Mouse (Mus musculus): ENCODE results near the gene Pgam1. TPM values are rescaled to one million over a fixed set of nuclear protein-coding genes. Genes with fewer than 3 reads are reported as not detected.
"Not testable (repeated sequence)": the region's sequence is repeated elsewhere in the genome, so short reads cannot be mapped to it uniquely, and the experiment has no call there.

Gene Pgam1
- 266 and 271 TPM in 2 replicates for polyA plus RNA-seq (2012; rRNA removed)

DNA sequence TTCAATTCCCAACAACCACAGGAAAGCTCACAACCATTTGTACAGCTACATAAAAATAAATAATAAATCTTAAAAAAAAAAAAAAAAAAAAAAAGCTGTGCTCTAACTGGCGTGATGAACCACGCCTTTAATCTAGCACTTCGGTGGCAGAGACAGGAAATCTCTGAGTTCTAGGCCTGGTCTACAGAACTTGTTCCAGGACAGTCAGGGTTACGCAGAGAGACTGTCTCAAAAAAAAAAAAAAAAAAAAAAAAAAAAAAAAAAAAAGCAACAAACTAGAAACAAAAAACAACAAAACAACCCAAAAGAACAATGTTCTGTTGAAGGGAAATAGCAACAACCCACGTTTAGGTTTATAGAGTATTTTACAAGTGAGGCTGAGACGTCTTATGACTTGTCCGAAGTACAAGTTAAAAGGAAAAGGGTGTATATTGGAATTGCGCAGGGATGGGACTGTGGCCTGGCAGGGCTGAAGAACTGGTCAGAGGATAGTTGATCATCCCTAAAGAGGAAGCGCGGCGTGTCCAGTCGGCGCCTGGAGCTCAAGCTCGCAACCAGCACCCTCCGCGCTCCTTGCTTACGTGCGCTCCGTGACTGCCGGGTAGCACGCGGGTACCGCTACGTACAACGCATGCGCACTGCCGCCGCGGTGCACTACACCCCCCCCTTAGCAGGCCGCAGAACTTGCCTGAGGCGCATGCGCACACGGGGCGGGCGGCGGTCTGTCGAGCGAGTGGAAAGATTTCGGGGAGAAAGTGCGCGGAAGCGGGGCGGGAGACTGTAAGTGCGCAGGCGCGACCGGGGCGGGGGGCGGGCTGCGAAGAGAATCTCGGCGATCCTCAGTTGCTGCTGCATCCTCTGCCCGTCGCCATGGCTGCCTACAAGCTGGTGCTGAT lies at the start of gene Pgam1:
Gene Pgam1 (plus strand): TSS at position 746 of the 896 bp plus-strand sequence.
- peak; percentile 86 for DNase-seq (ENCODE audit: low spot score)

DNA sequence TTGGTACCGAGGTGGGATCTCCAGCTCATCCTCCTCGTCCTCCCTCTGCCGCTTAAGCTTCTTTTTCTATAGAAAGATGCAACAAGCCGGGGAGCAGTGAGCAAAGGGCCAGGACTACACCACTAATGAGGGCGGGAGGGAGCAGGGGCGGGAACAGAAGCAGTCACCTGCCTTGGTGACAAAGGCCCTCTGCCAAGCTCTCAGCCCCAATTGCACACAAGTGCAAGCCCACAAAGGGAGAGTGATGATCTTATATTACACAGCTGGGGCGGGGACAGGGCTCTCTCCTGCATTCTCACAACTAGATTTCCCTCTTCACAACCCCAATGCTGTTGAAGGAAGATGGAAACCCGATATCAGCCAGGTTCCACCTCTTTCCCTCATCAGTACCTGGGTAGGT lies 45.0 kb upstream of the Pgam1 start:
- DNase-seq (ENCODE audit: low spot score), result no peak

DNA sequence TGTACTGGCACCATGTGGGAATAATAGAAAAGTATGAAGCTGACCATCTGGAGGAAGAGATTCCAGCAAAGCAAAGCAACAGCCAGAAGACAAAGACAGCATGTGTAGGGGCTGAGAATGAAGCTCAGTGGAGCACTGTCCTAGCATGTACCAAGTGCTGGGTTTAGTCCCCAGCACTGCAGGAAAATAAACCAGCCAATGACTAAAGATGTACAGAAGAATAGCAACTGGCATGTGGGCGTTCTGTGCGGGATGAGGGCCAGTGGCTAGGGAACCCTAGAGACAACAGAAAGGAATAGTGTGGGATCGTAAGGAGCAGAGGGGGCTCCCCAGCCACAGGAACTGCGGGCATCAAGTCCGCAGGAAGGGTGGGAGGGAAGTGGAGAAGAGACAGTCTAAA lies 42.4 kb upstream of the Pgam1 start:
- DNase-seq (ENCODE audit: low spot score), result no peak

DNA sequence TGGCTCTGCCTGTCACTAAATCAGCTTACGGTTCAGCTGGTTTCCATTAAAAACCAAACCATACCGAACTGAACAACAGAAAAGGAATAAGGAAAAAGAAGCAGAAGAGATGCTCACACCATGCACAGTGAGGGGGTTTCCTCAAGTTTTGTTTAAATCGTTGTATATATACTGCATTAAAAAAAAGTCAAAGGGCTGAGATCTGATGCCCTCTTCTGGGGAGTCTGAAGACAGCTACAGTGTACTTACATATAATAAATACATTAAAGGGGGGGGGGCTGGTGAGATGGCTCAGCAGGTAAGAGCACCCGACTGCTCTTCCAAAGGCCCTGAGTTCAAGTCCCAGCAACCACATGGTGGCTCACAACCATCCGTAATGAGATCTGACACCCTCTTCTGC lies 41.8 kb upstream of the Pgam1 start:
- not testable (repeated sequence) for DNase-seq (ENCODE audit: low spot score)

DNA sequence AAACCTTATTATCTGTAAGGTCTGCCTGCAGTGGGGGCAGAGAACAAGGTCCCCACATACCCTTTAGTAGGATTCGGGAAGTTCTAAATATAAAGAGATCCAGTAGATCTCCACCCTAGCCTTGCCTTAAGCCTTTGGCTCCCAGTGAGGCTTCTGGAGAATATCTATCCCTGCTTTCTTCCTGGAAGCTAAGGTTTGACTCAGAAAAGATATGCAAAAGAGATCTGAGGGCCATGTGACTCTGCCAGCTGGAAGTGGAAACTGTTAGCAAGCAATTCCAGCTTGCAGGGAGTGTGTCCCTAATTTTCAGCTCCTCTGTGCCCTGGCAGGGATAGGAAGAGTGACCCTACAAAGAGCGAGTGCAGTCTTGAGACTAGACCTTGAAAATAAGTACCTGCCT lies 39.4 kb upstream of the Pgam1 start:
- DNase-seq (ENCODE audit: low spot score), result no peak

DNA sequence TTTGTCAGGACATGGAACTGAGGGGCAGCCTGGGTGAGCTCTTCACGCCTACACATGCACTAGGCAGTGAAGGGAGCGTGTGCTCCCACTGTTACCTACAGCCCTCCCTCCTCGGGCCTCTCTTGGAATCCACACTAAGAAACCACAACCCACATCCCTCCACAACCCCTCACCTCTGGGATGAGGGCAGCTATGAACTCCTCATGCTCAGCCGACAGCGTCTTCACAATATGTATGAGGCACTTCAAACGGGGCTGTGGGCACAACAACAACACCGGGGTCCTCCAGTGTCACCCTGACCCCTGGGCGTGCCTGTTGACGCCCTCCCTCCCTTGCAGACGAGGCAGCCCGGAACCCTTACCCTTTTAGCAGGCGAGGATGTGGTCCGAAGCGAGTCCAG lies 37.4 kb upstream of the Pgam1 start:
- DNase-seq (ENCODE audit: low spot score), result no peak

DNA sequence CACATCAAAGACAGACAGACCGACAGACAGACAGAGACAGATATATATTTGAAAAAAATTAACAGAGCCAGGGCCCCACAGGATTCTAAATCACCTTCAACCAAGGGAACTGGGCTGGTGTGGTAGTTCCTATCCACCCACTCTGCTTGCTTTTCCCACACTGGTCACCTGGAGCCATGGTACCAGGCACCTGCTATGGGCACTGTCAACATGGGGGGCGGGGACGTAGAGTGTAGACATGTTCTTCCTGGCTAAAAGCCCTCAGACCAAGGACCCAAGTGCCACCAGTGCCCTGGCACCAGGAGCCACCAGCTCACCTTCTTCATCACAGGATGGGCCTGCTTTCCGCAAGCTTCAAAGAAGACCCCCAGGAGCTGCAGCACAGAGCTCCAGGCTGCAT lies 29.9 kb upstream of the Pgam1 start:
- DNase-seq (ENCODE audit: low spot score), result no peak

DNA sequence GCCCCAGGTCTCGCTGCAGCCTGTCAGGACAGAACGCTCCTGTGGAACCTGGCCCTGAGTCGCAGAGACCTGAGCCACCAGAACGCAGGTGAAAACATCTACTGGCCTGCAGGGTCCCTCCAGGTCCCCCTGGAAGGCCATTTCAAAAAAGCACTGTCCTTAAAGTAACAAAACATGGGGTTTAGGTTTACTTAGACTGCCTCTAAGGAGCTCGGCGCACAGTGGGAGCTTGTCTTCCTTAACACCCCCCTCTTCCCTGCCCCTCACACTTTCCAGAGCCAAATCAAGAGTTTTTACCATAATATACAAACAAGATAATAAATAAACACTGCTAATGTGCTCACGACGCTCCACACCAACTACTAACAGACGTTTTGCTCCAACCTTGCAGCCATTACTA lies 27.8 kb upstream of the Pgam1 start:
- DNase-seq (ENCODE audit: low spot score), result no peak

DNA sequence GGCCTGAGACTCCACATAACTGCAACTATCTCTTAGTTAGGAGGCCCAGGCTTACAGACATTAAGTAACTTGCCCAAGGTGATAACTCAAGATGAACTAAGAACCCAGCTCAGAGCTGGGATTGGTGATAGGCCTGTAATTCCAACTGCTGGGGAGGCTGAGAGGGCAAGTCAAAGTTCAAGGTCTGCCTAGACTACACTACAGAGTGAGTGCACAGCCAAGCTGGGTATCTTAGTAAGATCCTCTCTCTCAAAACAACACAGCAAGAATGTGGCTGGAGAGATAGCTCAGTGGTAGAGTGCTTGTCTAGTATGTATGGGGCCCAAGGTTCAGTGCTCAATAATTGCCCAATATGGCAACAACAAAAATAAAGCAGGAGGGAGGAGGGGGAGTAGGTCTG lies 23.5 kb upstream of the Pgam1 start:
- DNase-seq (ENCODE audit: low spot score), result no peak

DNA sequence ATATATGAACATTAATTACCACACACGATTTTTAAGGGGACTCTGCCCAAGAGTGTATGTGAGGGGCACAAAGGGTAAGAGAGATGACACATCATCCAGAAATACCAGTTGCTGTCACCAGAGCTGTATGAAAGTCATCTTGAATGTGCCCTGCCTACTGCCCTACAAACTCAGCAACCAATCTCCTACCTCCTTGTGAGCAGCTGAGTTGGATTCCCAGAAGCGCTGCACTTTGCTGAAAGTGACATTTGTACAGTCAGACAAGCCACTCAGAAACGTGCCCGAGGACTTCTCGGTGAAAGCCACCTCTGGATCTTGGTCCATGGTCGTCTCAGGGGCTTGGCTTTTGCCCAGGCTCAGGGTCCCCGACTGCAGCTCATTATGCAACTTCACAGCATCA lies 16.8 kb upstream of the Pgam1 start:
- no peak for DNase-seq (ENCODE audit: low spot score)

DNA sequence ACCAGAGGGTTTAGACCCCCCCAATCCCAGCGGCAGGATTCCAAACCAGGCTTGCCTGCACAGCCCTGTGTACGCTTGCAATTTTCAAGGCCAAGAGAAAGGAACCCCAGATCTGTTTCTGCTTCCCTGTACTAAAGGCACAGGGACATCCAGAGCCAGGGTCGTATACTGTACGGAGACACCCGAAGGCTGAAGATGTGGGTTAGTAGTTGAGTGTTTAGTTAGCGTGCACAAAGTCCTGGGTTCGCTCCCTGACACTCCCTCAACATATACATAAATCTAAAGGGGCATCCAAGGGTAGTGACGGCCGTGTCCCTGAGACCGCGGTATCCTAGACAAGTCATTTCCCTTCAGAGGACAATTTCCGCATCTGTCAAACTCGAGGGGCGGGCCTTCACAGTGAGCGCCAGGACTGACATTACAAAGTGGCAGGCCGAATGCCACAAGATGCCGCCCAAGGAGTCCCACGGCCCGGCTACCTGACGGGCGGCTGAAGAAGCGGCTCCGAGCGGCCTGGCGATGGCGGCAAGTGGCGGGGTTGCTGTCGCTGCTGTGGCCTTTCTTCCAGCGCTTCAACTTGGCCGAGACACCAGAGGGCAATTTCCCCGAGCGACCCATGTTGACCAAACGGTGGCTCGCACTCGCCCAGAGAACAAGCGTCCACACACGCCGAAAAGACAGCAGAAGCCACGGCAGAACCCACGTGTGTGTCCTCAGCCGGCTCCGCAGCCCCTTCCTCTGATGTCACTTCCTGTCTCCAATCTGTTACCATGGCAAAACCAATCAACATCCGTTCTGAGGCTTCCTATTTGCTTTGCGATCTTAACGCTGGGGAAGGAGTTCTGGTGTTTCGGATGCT lies 16.0 kb upstream of the Pgam1 start, which contains the start of gene Rrp12:
Gene Rrp12 (minus strand): TSS at position 714 of the 859 bp plus-strand sequence.
- peak; percentile 46 for DNase-seq (ENCODE audit: low spot score)

DNA sequence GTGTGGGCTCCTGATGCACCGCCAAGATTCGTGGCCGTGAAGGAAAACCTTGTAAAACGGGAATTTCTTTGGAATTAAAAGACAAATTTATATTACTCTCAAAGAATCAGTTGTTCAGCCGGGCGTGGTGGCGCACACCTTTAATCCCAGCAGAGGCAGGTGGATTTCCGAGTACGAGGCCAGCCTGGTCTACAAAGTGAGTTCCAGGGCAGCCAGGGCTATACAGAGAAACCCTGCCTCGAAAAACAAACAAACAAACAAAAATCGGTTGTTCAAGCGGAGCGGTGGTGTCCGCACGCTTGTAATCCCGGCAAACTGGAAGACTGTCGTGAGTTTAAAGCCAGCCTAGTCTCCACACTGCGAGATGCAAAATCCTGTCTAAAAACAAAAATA lies 15.4 kb upstream of the Pgam1 start:
- DNase-seq (ENCODE audit: low spot score), result no peak

DNA sequence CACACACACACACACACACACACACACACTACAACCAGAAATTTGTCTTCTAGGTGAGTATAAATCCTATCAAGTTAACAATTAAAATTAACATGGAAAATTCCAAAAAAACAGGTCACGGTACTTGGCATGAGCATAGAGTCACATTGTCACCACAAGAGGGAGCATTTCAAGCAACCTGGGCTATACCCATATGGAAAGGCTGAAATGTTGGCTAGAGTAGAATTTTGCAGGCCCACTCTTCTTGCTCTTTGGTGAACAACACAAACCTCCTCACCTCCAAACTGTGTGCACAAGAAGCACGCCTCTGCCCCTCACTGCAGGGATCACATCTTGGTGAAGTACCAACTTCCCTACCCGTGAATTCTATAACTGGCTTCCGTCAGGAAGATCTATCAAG lies 12.9 kb upstream of the Pgam1 start:
- no peak for DNase-seq (ENCODE audit: low spot score)

DNA sequence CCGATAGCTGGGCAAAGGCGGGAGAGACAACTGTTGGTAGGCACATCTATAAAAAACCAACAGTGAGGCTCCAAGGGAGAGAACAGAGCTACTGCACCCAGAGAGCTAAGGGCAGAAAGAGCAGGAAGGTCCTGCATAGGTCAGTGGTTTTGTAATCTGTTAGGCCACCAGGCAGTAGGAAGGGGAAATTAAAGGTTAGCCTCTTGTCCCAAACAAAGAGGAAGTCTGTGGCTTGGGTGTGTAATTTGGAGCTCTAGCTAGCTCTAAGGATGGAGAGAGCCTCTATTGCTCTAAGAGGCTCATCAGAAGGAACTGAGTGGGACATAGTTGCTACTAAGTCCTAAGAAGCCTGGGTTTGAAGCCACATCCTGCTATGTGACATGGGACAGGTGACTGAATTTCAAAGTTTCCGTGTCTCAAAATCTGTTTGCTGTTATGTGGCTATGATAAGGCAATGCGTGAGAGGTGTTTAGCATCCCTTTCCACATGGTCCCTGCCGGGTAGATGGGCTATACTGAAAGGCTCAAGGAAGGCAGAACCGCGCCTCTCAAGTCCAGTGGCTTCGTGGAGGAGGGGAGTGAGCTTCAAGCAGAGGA lies 11.1 kb upstream of the Pgam1 start:
- no peak for DNase-seq (ENCODE audit: low spot score)

DNA sequence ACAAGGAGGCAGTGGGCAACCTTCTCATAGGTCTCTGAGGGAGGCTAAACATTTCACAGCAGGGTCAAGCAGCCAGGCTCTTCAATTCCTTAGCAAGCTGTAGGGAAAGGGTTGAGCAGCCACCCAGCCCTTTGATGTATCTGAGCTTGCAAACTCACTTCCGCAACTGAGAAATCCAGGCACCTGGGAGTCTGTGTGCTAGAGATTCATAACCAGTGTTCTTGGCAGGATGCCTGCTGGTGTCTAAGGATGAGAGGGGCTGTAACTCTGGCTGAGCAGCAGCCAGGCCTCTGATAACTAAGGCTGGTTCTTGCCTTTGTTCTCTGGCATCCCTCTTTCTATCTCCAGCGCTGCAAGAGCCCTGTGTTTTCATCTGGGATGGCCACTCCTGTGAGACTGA lies 10.0 kb upstream of the Pgam1 start:
- no peak for DNase-seq (ENCODE audit: low spot score)

DNA sequence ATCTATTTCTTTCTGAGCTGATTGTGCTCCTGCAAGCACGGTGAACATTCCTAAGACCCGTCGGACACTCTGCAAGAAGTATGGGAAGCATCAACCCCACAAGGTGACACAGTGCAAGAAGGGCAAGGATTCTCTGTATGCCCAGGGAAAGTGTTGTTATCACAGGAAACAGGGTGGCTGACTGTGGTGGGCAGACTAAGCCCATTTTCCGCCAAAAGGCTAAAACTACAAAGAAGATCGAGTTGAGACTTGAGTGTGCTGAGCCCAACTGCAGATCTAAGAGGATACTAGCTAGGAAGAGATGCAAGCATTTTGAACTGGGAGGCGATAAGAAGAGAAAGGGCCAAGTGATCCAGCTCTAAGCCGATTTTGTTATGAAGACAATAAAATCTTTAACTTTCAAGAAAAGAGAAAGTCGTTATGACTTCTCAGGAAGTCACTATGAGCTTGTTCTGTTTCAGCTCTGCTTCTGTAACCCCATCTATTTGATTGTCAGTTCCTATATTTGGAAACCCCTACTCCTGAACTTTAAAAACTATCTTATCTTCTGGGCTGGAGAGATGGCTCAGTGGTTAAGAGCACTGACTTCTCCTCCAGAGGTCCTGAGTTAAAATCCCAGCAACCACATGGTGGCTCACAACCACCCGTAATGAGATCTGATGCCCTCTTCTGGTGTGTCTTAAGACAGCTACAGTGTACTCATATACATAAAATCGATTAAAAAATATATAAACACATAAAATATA lies 8.7 kb upstream of the Pgam1 start:
- no peak for DNase-seq (ENCODE audit: low spot score)

DNA sequence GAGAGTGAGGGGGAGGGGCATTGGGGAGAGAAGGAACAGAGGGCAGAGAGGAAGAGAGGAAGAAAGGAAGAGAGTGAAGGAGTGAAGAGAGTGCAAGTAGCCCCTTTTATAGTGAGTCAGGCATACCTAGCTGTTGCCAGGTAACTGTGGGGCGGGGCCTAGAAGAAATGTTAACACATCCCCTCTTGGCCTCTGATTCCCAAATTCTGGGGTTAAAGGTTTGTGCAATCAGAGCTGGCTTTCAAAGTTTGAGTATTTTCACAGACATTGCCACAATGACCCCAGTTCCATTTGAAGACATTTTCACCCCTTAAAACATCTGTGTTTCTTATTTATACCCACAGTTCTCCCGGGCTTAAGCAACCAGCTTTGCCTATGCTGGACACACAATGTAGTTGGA lies 6.5 kb upstream of the Pgam1 start:
- DNase-seq (ENCODE audit: low spot score), result no peak

DNA sequence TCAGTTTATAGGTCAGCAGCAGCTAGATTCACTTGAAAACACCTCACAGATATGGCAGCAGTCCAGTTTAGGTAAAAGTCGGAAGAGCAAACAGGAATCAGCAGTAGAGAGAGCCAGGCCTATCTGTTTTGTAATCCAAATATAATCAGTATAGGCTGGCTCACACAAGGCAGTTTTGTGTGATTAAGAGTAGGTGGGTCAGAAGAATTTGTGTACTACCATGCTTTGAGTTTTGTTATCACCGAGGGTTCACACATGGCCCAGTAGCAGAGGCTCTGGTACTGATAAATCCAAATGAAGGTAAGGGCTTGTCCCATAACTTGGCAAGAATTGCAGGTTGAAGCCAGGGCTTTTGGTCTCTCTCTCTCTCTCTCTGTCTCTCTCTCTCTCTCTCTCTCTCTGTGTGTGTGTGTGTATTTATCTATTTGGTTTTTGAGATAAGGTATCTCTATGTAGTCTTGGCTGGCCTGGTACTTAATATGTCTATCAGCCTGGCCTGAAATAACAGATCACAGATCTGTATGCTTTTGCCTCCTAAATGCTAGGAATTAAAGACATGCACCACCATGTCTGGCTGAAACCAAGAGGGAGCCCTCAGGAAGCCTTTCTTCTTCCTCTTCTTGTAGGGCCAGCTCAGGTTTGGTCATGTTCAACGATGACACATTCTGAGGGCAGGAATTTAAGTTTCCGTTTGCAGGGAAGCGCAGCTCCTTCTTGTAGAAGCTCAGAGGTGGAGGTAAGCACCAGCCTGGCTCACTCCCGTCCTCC lies 5.2 kb upstream of the Pgam1 start:
- no peak for DNase-seq (ENCODE audit: low spot score)

DNA sequence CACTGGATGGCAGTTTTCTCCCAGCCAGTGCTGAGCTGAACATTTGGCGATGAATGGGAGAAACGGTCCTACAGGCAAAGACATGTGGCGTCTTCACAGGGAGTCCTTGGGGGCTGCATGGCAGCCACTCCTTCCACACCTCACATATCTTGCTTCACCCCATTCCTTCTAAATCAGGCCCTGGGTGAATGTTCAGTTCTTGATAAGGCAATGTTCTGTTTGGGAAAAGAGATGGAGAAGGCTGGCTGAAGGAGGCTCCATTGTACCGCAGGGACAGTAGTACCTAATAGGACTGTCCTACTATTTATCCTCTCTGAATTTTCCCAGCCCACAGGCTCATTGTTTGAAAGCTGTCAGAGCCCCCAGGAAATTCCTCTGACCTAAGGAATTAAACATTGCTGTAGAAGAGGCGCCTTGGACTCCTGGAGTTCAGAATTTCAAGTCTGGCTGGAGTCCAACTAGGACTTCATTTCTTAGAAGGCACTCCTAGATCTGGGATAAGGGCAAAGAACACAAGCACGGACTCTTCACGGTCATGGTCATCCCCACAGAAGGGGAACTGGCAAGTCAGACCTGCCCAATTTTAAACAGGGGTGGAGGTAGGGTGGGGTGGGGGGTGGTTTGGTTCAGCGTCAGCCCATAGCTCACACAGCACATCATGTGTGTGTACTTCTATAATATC lies 4.5 kb upstream of the Pgam1 start:
- no peak for DNase-seq (ENCODE audit: low spot score)

DNA sequence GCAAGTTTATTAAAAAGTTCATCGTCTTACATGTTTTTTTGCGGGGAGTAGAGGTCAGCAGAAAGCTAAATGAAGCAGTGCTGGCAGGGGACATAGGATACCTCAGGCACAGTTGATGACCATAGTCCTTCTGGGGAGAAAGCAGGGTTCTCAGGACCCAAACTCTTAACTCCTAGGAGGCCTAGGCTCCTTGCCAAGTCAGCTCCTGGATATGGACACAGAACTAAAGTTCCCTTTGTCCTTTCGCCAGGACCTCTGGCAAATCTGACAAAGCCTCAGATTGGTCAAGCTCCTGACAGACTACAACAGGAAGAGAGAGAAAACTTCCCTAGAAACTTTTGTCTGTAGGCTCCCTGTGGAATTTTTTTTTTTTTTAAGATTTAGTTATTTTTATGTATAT lies 3.0 kb upstream of the Pgam1 start:
- no peak for DNase-seq (ENCODE audit: low spot score)
